Comparison of ENCODE assay signal across 20 mouse cellular contexts in genomic region chr16:35004356-35004755, GRCm38 (mm10). TPM values are rescaled to one million over a fixed set of nuclear protein-coding genes. Genes with fewer than 3 reads are reported as not detected.
DNase-seq lines count a peak whose midpoint lies in the region; ATAC-seq lines count a peak whose summit lies in the region.
"Had no signal": no experiment of that assay in that cellular context is flagged by ENCODE, and none has a peak within 500 bp of the region (broad histone marks: within the 10 kb centered on the region; RNA-seq: fewer than 3 reads in every experiment).

No protein-coding gene starts in this region.

- peaks cover 11% of the 10 kb centered on the region for H3K4me1 ChIP-seq in kidney, embryonic 15.5 days

- H3K9me3 ChIP-seq in kidney, embryonic 15.5 days (replicated peaks): no peaks in the 10 kb centered on the region
- H3K9me3 ChIP-seq: embryonic facial prominence, embryonic 12.5 days; forebrain, embryonic 15.5 days; hindbrain, embryonic 13.5 days had no signal

- H3K9ac ChIP-seq in kidney, embryonic 15.5 days: no peak overlapping the region
- H3K9ac ChIP-seq: embryonic facial prominence, embryonic 12.5 days; forebrain, embryonic 15.5 days; hindbrain, embryonic 13.5 days had no signal

- ATAC-seq in kidney, embryonic 15.5 days (replicated peaks; ENCODE audit: low FRiP score): no peak
- ATAC-seq: CD4-positive, CD25-positive, alpha-beta regulatory T cell, adult 4 months; forebrain, embryonic 15.5 days had no signal

- H3K36me3 ChIP-seq in kidney, embryonic 15.5 days: no peaks in the 10 kb centered on the region
- H3K36me3 ChIP-seq: embryonic facial prominence, embryonic 12.5 days; forebrain, embryonic 15.5 days; hindbrain, embryonic 13.5 days had no signal

- no peak overlapping the region for H3K27ac ChIP-seq in kidney, embryonic 15.5 days
- H3K27ac ChIP-seq: embryonic facial prominence, embryonic 12.5 days; forebrain, embryonic 15.5 days; hindbrain, embryonic 13.5 days had no signal

- H3K27me3 ChIP-seq in kidney, embryonic 15.5 days: no peaks in the 10 kb centered on the region
- H3K27me3 ChIP-seq: embryonic facial prominence, embryonic 12.5 days; forebrain, embryonic 15.5 days had no signal

- H3K4me2 ChIP-seq in kidney, embryonic 15.5 days: no peak overlapping the region
- H3K4me2 ChIP-seq: embryonic facial prominence, embryonic 12.5 days; forebrain, embryonic 15.5 days; hindbrain, embryonic 13.5 days had no signal

- DNase-seq in kidney, adult 18-20 months: peak; percentile 36
- no peak for DNase-seq in kidney, postnatal 4 days
- peak; percentile 44 to 54 for DNase-seq in kidney, postnatal 36 days
- DNase-seq in ES-CJ7 (ENCODE audit: low read depth, low spot score) (peak; percentile 17), R1 (ENCODE audit: low read depth, low spot score) (peak; percentile 71)
- no peak for DNase-seq in heart, postnatal 4 days
- no peak for DNase-seq in urinary bladder, postnatal 4 days (ENCODE audit: low spot score in 2 of 2)
- DNase-seq: adrenal gland, postnatal 14 days; B cell, adult 2 months; cerebellum, adult 11-12 months; cerebellum, adult 9-10 months; cerebellum, postnatal 25 days; gastrocnemius, postnatal 36 days; heart, adult 11 months; heart, postnatal 10 days had no signal

- WGBS in kidney, embryonic 15.5 days: 78% methylated on average over 5 of the region's 5 CpGs

- no peak overlapping the region for H3K4me3 ChIP-seq in kidney, embryonic 15.5 days (replicated peaks)
- H3K4me3 ChIP-seq: embryonic facial prominence, embryonic 12.5 days; forebrain, embryonic 15.5 days; hindbrain, embryonic 13.5 days had no signal

RNA-seq across cellular contexts. Expression of gene Hacd2, which starts 17.9 kb away (rescaled TPM):
- polyA plus RNA-seq in kidney, embryonic 15.5 days (2015; fragmentation: Nextera tagmentation; extraction: Ambion mirVana): 103 and 108 TPM in 2 replicates
- 10 to 100 TPM; 10.7 to 13.7 TPM for total RNA-seq in heart, postnatal 4 days (2021)

Comparison
In these comparisons a context has a peak if more than half of its experiments do, and no peak if none do; other contexts are left out.
1. DNase-seq: peak in kidney, adult 18-20 months (single experiment), kidney, postnatal 36 days (2 of 2), ES-CJ7 (single experiment) and R1 (single experiment); none in kidney, postnatal 4 days (0 of 2), heart, postnatal 4 days (single experiment) and urinary bladder, postnatal 4 days (0 of 2).